Mouse (Mus musculus) heart, embryonic 13.5 days (tissue): ENCODE data around the gene Dpf3. TPM values are rescaled to one million over a fixed set of nuclear protein-coding genes. Genes with fewer than 3 reads are reported as not detected.

Experiments used
- ATAC-seq: fragments of 200-750 bp; cut with Nextera tagmentation; 2 replicates; pipeline ENCODE4 v1.8.0; 2017; ENCODE audit warnings: moderate TSS enrichment; ENCODE audit not compliant: insufficient number of reproducible peaks, low FRiP score, low TSS enrichment; ENCODE audit errors: extremely low read depth
- H3K27ac ChIP-seq: fragments of 300-500 bp; sonication (generic); replicated peaks from 2 replicates; pipeline ENCODE4 v1.5.1; 2015; ENCODE audit warnings: moderate library complexity, mild to moderate bottlenecking, inconsistent platforms
- H3K27me3 ChIP-seq: fragments of 300-500 bp; sonication (generic); replicated peaks from 2 replicates; pipeline ENCODE4 v1.6.1; 2015; ENCODE audit warnings: mild to moderate bottlenecking, inconsistent platforms
- H3K36me3 ChIP-seq: fragments of 300-500 bp; sonication (generic); 2 replicates; pipeline ENCODE4 v1.6.1; 2015; ENCODE audit warnings: mild to moderate bottlenecking, inconsistent platforms
- H3K4me1 ChIP-seq: fragments of 300-500 bp; sonication (generic); 2 replicates; pipeline ENCODE4 v1.6.1; 2015; ENCODE audit warnings: inconsistent platforms
- H3K4me2 ChIP-seq: fragments of 300-500 bp; sonication (generic); 2 replicates; pipeline ENCODE4 v1.6.1; 2015; ENCODE audit warnings: inconsistent platforms, mild to moderate bottlenecking, moderate library complexity
- H3K4me3 ChIP-seq: fragments of 300-500 bp; sonication (generic); 2 replicates; pipeline ENCODE4 v1.5.1; 2015; ENCODE audit warnings: moderate library complexity, mild to moderate bottlenecking, inconsistent platforms
- H3K9ac ChIP-seq: fragments of 300-500 bp; sonication (generic); 2 replicates; pipeline ENCODE4 v1.6.1; 2015; ENCODE audit warnings: inconsistent platforms, mild to moderate bottlenecking, moderate library complexity
- H3K9me3 ChIP-seq: fragments of 300-500 bp; sonication (generic); 2 replicates; pipeline ENCODE4 v1.6.1; 2016; ENCODE audit warnings: inconsistent platforms
- WGBS: fragments of 180-500 bp; shearing (Covaris S2); methylation state at CpG from one replicate; pipeline ENCODE4 v1.1.7; 2015; ENCODE audit warnings: mixed read lengths; 5-methylcytosine and 5-hydroxymethylcytosine counted together
- polyA plus RNA-seq: library from polyadenylated mRNA; unstranded; fragments of >200 nt; fragmentation: Nextera tagmentation; extraction: Ambion mirVana; gene quantifications from 2 replicates; pipeline ENCODE4 v1.2.1, GENCODE M21; 2015

Dpf3 gene
- polyA plus RNA-seq, 1 experiment from 2014 or later: 18.8 TPM

DNA sequence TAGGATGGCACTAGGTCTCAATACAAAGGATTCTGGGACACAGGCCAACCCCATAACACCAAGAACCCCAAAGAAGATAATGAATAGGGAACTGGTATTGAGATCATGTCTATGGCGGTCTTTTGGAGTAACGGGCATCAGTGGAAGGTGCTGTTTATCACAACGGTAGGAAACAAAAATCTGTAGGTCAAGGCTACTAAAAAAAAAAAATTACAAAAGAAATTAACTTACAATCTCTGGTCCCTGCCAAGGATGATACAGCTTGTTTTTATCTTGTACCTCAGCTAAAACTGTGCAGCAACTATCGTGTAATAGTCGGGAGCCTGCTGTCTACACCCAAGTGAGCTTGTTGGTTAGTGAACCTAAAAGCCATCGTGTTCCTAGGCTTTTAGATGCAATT, 9.2 kb upstream of the Dpf3 start:
- no peaks in the 10 kb centered on the region for H3K9me3 ChIP-seq

DNA sequence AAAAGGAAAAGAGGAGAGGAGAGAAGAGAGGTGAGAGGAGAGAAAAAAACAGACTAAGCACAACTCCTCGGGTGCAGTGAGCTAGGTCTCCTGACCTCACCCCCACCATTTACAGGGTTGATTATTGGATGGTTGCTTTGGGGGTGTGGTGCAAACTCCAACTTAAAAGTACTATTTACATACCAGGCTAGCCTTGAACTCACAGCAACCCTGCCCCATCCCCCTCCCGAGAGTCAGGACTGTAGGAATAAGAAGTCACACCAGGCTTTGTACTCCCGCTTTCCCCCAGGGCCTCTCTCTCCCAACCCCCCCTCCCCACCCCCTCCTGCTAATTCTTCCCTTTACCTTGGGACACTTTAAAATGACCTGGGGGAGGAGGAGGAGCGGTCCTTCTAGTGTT, 8.8 kb upstream of the Dpf3 start:
- WGBS: 75% methylated on average over 4 of the region's 4 CpGs

More for the DNA sequence above, 9.2 kb upstream of the Dpf3 start:
- ATAC-seq: no peak
- H3K9ac ChIP-seq: no peak overlapping the region
- WGBS: 91% methylated on average over 6 of the region's 6 CpGs
- peaks cover 4% of the 10 kb centered on the region for H3K4me1 ChIP-seq
- no peak overlapping the region for H3K4me2 ChIP-seq
- H3K36me3 ChIP-seq: no peaks in the 10 kb centered on the region
- H3K27me3 ChIP-seq: no peaks in the 10 kb centered on the region
- no peak overlapping the region for H3K4me3 ChIP-seq
- H3K27ac ChIP-seq: no peak overlapping the region

DNA sequence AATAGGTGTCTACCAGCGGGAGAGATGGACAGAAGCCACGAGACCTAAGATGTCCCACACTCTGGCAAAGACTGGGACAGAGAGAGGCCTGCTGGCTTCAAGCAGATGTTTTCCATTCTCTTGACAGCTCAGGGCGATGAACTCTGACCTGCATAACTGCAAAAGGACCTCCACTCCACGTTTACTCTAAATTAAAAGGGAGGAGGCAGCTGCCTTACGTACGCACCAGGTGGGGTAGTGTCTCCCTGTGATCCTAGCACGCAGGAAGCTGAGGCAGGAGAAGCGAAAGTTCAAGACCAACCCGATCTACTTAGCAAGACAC, 8.4 kb upstream of the Dpf3 start:
- Histone ChIP-seq H3K4me2 (no peak overlapping the region), H3K36me3 (no peaks in the 10 kb centered on the region), H3K27me3 (no peaks in the 10 kb centered on the region), H3K9me3 (peaks cover 7% of the 10 kb centered on the region), H3K4me1 (peaks cover 4% of the 10 kb centered on the region), H3K9ac (no peak overlapping the region), H3K27ac (no peak overlapping the region), H3K4me3 (no peak overlapping the region)
- 54% methylated on average over 9 of the region's 9 CpGs for WGBS
- ATAC-seq: no peak

More for the DNA sequence above, 8.8 kb upstream of the Dpf3 start:
- Histone ChIP-seq H3K4me2 (no peak overlapping the region), H3K4me1 (peaks cover 4% of the 10 kb centered on the region), H3K27ac (no peak overlapping the region), H3K4me3 (no peak overlapping the region), H3K36me3 (no peaks in the 10 kb centered on the region), H3K9me3 (peaks cover 3% of the 10 kb centered on the region), H3K9ac (no peak overlapping the region), H3K27me3 (no peaks in the 10 kb centered on the region)
- ATAC-seq: no peak

DNA sequence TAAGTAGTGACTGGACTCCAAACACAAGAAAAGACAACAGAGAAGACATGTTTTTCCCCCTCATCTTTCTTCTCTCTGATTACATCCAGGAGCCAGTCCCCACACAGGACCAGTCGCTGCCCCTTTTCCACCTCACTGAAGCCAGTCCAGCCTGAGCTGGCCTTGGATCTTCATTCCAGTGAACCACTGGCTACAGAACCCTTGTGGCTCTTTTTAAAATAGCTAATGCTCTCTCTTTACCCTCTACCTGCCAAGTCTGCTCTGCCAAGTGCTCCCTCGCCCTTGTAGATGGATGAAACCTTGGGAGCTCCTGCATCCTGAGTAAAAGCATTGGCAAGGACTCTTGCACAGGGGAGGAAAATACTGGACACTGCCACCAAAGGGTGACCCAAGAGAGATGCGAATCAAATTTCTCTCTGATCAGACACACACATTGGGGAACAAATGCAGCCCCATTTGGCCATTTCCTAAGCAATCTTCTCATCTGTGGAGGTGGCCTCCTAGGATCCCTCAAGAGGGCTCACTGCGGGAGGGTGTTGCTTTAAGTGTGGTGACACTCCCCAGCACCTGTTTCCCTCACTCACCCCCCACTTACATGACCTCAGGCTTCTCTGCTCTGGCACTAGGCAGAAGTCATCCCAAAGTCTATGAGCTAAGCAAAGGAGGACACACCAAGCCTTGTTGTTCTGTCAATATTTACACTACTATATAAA, 7.9 kb upstream of the Dpf3 start:
- peaks cover 8% of the 10 kb centered on the region for H3K9me3 ChIP-seq
- peaks cover 4% of the 10 kb centered on the region for H3K4me1 ChIP-seq
- no peak overlapping the region for H3K9ac ChIP-seq
- no peak overlapping the region for H3K4me2 ChIP-seq
- no peak overlapping the region for H3K4me3 ChIP-seq
- ATAC-seq: no peak
- H3K27me3 ChIP-seq: no peaks in the 10 kb centered on the region
- 58% methylated on average over 4 of the region's 4 CpGs for WGBS
- no peak overlapping the region for H3K27ac ChIP-seq
- no peaks in the 10 kb centered on the region for H3K36me3 ChIP-seq

DNA sequence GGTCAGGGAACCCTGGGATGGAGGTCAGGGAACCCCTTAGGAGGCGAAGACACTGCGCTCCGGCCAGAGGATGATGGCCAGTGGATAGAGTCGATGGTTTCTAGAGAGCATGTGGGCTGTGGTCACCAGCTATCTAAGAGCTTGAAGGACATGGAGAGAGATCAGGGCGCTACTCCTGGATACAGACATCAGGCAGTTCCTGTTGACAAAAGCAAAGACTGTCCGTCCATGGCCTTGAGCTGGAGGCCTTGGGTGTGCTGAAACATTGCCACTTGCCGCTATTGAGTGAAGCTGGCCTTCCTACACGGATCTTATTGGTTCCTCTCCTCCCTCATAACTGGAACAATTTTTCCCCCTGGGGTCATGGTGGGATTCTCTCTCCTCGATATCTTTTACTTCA, 6.7 kb upstream of the Dpf3 start:
- no peak; the same call in 1 of the 2 replicates for ATAC-seq
- Histone ChIP-seq H3K4me3 (no peak overlapping the region), H3K9me3 (peaks cover 8% of the 10 kb centered on the region), H3K9ac (no peak overlapping the region), H3K27me3 (no peaks in the 10 kb centered on the region), H3K4me2 (no peak overlapping the region), H3K27ac (no peak overlapping the region), H3K36me3 (no peaks in the 10 kb centered on the region), H3K4me1 (peaks cover 9% of the 10 kb centered on the region)
- 78% methylated on average over 9 of the region's 9 CpGs for WGBS

DNA sequence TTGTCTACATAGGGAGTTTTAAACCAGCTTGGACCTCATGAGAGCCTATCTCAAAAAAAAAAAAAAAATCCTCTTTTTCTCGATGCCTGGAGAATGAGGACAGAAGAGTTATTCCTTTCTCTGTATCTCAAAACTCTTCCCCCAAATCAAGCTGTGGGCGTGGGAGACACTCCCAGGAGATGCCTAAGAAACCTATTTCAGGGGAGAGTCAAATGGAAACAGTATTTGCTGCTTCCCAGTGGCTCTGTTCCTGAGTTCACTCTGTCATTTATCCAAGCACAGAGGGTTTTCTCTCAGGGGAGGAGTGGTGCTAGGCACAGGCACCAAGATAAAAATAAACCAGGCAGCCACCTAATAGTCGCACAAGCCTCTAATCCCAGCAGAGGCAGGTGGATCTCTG, 5.3 kb upstream of the Dpf3 start:
- ATAC-seq: no peak
- peaks cover 16% of the 10 kb centered on the region for H3K4me1 ChIP-seq
- H3K27ac ChIP-seq: no peak overlapping the region
- H3K36me3 ChIP-seq: no peaks in the 10 kb centered on the region
- no peak overlapping the region for H3K4me2 ChIP-seq
- 63% methylated on average over 3 of the region's 3 CpGs for WGBS
- H3K9ac ChIP-seq: no peak overlapping the region
- no peak overlapping the region for H3K4me3 ChIP-seq
- H3K27me3 ChIP-seq: no peaks in the 10 kb centered on the region
- peaks cover 8% of the 10 kb centered on the region for H3K9me3 ChIP-seq

DNA sequence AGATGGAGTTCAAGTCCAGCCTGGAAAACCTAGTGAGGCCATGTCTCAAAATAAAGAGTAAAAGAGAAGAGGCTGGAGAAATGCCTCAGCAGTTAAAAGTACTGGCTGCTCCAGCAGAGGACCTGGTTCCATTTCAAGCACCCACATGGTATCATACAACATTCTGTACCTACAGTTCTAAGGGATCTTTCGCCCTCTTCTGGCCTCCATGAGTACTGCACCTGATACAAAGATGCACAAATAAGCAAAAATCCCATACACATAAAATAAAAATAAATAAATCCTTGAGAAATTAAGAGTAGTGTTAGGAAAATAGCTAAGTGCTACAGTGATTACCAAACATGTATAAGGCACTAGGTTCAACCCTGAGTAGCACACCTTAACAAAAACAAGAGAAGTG, 4.1 kb upstream of the Dpf3 start:
- no peak overlapping the region for H3K4me2 ChIP-seq
- H3K27me3 ChIP-seq: no peaks in the 10 kb centered on the region
- no peak overlapping the region for H3K4me3 ChIP-seq
- peaks cover 8% of the 10 kb centered on the region for H3K9me3 ChIP-seq
- H3K4me1 ChIP-seq: peaks cover 16% of the 10 kb centered on the region
- WGBS: 56% methylated on average over 1 of the region's 1 CpGs
- no peaks in the 10 kb centered on the region for H3K36me3 ChIP-seq
- H3K27ac ChIP-seq: no peak overlapping the region
- no peak for ATAC-seq
- no peak overlapping the region for H3K9ac ChIP-seq

DNA sequence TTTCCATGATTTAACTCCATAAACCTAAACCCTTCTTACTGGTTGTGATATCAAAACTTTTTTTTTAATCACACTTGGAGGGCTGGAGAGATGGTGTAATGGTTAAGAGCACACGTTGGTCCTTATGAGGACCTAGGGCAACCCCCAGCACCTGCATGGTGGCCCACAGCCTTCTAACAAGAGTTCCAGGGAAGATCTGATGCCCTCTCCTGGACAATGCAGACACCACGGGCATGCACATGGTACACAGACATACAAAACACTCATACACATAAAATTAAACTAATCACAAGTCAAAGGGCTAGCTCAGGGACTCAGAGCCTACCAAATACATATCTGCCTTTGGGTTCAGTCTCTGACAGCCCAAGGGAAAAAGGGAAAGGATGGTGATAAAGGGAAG, 2.2 kb upstream of the Dpf3 start:
- H3K4me1 ChIP-seq: peaks cover 26% of the 10 kb centered on the region
- no peak overlapping the region for H3K4me2 ChIP-seq
- peaks cover 8% of the 10 kb centered on the region for H3K9me3 ChIP-seq
- no peak overlapping the region for H3K27ac ChIP-seq
- no peaks in the 10 kb centered on the region for H3K36me3 ChIP-seq
- no peaks in the 10 kb centered on the region for H3K27me3 ChIP-seq
- WGBS: 42% methylated on average over 2 of the region's 2 CpGs
- no peak for ATAC-seq
- no peak overlapping the region for H3K9ac ChIP-seq
- H3K4me3 ChIP-seq: no peak overlapping the region

DNA sequence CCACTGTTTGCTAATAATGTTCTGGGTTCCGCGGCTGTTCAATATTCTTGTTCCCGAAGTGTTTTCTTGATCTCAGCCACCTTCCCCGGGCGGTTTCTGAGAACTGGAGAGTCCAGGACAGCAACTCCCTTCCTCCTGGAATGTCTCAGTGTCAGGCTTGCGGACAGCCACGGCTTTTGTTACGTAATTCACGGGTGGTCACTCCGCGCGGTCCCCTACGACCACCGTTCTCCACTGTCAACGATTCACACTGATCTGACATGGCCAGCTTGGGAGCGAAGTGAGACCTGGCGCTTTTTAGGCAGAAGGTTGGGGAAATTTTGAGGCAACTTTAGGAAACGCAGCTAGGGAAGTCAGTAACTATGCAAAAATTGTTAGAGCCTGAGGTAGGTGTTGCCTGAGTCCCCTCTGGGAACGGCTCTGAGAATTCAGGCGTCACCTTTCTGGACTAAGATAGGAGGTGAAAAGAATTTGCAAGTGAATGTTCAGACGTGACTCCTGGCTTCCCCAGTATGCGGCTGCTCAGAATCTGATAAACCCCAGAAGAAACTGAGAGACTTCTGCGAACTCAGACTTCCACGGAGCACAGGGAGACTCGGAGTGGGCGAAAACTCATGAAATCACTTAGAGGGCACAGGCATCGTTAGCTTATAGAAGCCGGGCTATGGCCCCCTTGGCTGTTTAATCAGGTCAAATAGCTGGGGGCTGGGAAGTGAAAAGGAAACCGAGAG, 860 bp upstream of the Dpf3 start:
- Histone ChIP-seq H3K27ac (peak overlapping the region; percentile 85), H3K27me3 (peaks cover 6% of the 10 kb centered on the region; the same call in 1 of the 2 replicates), H3K36me3 (no peaks in the 10 kb centered on the region), H3K4me1 (peaks cover 33% of the 10 kb centered on the region), H3K4me3 (peak overlapping the region; percentile 91), H3K4me2 (peak overlapping the region; percentile 97), H3K9me3 (peaks cover 8% of the 10 kb centered on the region), H3K9ac (peak overlapping the region; percentile 83)
- ATAC-seq: no peak
- under 1% methylated on average over 29 of the region's 29 CpGs for WGBS

DNA sequence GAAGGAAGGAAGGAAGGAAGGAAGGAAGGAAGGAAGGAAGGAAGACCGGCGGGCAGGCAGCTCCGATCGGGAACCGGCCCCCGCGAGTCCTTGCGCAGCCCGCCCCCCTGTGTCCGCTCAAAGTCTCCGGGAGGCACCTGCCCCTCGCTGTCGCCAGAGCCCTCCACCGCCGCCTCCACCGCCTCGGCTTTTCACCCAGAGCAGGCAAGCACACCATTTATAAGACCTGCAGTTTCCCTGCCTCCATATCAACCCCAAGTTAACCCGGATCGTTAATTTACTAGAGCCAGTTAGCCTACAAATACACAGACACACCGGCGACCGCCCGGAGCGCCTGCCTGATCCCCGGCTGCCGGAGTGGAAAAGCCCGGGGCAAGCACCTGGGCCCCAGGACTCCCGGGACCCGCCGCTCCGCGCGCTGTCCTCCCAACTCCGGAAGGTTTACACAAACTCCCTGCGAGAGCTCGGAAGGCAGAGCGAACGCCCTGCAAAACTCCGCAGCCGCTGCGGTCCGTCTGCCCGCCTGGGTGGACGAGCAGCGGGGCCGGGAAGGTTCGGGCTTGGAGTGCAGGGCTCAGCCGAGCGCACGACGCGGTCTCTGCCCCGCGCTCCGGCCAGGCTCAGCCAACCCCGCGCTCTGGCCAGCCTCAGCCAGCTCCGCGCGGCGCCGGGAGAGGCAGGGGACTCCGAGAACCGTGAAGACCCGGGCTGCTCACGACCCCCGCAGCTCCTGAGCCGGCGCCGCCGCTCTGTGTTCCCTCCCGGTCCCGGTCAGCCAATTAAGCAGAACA, 650 bp downstream of the Dpf3 start:
- H3K27ac ChIP-seq: peak overlapping the region; percentile 93
- ATAC-seq: peak; percentile 47; the same call in 1 of the 2 replicates
- H3K4me3 ChIP-seq: peak overlapping the region; percentile 91
- peak overlapping the region; percentile 97 for H3K4me2 ChIP-seq
- peaks cover 8% of the 10 kb centered on the region for H3K9me3 ChIP-seq
- no peaks in the 10 kb centered on the region for H3K36me3 ChIP-seq
- under 1% methylated on average over 73 of the region's 73 CpGs for WGBS
- peaks cover 35% of the 10 kb centered on the region for H3K4me1 ChIP-seq
- peak overlapping the region; percentile 95 for H3K9ac ChIP-seq
- H3K27me3 ChIP-seq: peaks cover 6% of the 10 kb centered on the region; the same call in 1 of the 2 replicates

DNA sequence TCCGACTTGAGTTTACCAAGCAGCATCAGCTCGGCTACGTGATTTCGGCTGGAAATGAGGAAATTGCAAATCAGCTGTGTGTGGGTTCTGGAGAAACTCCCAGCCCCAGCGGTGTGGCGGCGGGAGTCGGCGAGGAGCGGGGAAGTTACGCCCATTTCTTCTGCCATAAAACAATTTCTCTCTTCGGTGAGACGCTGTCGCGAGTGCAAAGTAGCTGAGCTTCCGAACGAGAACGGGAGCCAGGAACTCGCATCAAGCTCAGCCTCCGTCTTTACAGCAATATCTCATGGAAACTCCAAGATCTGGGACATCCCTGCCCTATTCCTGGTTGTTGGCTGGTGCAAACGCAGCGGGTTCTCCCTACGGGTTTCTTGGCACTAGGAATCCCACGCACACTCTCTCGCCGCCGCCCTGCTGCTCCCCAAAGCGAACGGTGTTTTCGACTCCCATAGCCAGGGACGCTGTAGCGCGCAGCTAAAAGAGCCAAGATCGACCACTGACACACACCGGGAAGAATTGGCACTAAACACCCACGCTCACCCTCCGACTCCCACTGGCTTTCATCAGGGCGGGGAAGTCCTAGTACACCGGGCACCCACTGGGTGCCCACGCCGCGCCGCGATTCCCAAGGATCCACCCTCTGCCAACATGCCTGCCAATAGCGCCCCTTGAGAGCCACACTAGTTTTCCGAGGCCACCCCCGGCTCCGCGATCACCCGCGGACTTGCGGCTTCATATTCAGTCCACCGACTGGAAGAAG, 1.4 kb downstream of the Dpf3 start:
- peak overlapping the region; percentile 95 for H3K9ac ChIP-seq
- peaks cover 41% of the 10 kb centered on the region for H3K4me1 ChIP-seq
- under 1% methylated on average over 53 of the region's 53 CpGs for WGBS
- H3K36me3 ChIP-seq: no peaks in the 10 kb centered on the region
- no peak for ATAC-seq
- peaks cover 6% of the 10 kb centered on the region; the same call in 1 of the 2 replicates for H3K27me3 ChIP-seq
- H3K27ac ChIP-seq: peak overlapping the region; percentile 93
- H3K4me3 ChIP-seq: peak overlapping the region; percentile 91
- peaks cover 2% of the 10 kb centered on the region; the same call in 1 of the 2 replicates for H3K9me3 ChIP-seq
- peak overlapping the region; percentile 97 for H3K4me2 ChIP-seq
